Mouse (Mus musculus) lung, embryonic 14.5 days (tissue): ENCODE measurements around the gene Chuk. TPM values are rescaled to one million over a fixed set of nuclear protein-coding genes. Genes with fewer than 3 reads are reported as not detected.
A peak's percentile ranks its signal among the peaks of the same experiment; 100 is the strongest.

Source experiments
- ATAC-seq: fragments of 200-750 bp; cut with Nextera tagmentation; 2 replicates; pipeline ENCODE4 v1.8.0; 2017; ENCODE audit warnings: mild to moderate bottlenecking, moderate TSS enrichment, moderate library complexity; ENCODE audit not compliant: insufficient read depth
- DNase-seq: peaks from one replicate; pipeline ENCODE4 v3.0.0-alpha.2; 2015
- H3K27ac ChIP-seq: fragments of 300-500 bp; sonication (generic); 2 replicates; pipeline ENCODE4 v1.5.1; 2014; ENCODE audit warnings: low read depth, mild to moderate bottlenecking, moderate library complexity
- H3K27me3 ChIP-seq: fragments of 300-500 bp; sonication (generic); 2 replicates; pipeline ENCODE4 v1.6.1; 2014; ENCODE audit warnings: low read length, control low read depth; ENCODE audit not compliant: insufficient read depth
- H3K36me3 ChIP-seq: fragments of 300-500 bp; sonication (generic); 2 replicates; pipeline ENCODE4 v1.6.1; 2014; ENCODE audit warnings: control low read depth; ENCODE audit not compliant: insufficient read depth
- H3K4me1 ChIP-seq: fragments of 300-500 bp; sonication (generic); 2 replicates; pipeline ENCODE4 v1.6.1; 2014; ENCODE audit warnings: antibody characterized with exemption, control low read depth; ENCODE audit not compliant: insufficient read depth
- H3K4me2 ChIP-seq: fragments of 300-500 bp; sonication (generic); 2 replicates; pipeline ENCODE4 v1.6.1; 2014; ENCODE audit warnings: mild to moderate bottlenecking
- H3K4me3 ChIP-seq: fragments of 300-500 bp; sonication (generic); 2 replicates; pipeline ENCODE4 v1.5.1; 2014; ENCODE audit warnings: low read depth, low read length
- H3K9ac ChIP-seq: fragments of 300-500 bp; sonication (generic); 2 replicates; pipeline ENCODE4 v1.6.1; 2014
- H3K9me3 ChIP-seq: fragments of 300-500 bp; sonication (generic); 2 replicates; pipeline ENCODE4 v1.6.1; 2016; ENCODE audit warnings: low read depth, low read length, control low read depth
- CTCF ChIP-seq: IDR thresholded peaks from 2 replicates; pipeline ENCODE4 v1.5.1; 2016; ENCODE audit warnings: antibody characterized with exemption, low read depth
- WGBS: fragments of 180-500 bp; shearing (Covaris S2); extraction: QIAGEN DNeasy Blood & Tissue Kit; methylation state at CpG from one replicate; pipeline ENCODE4 v1.1.7; 2014; 5-methylcytosine and 5-hydroxymethylcytosine counted together
- polyA plus RNA-seq: library from polyadenylated mRNA; unstranded; fragments of >200 nt; fragmentation: Nextera tagmentation; extraction: Ambion mirVana; gene quantifications from 2 replicates; pipeline ENCODE4 v1.2.1, GENCODE M21; 2014

Gene Chuk
- polyA plus RNA-seq, 1 experiment from 2014 or later, result 44.7 TPM

GRCm38 (mm10) chr19:44145702-44146567 lies 38.7 kb upstream of the Chuk start, which contains the start of gene Bloc1s2:
Bloc1s2 (minus strand) TSS chr19:44146446.
- no peak for TF ChIP-seq CTCF
- peaks cover 27% of the 10 kb centered on the region for H3K36me3 ChIP-seq
- WGBS, result 2% methylated on average over 46 of the region's 46 CpGs
- no peaks in the 10 kb centered on the region for H3K27me3 ChIP-seq
- no peak within 1 kb of the TSS for H3K27ac ChIP-seq
- H3K4me2 ChIP-seq, result peak within 1 kb of the TSS; percentile 81
- H3K4me3 ChIP-seq, result peak within 1 kb of the TSS; percentile 70
- peak within 1 kb of the TSS; percentile 71 for H3K9ac ChIP-seq
- DNase-seq (peak; percentile 90), ATAC-seq (peak; percentile 91)
- peaks cover 4% of the 10 kb centered on the region; the same call in 1 of the 2 replicates for H3K4me1 ChIP-seq
- no peaks in the 10 kb centered on the region for H3K9me3 ChIP-seq

- Histone ChIP-seq H3K4me3 (no peak overlapping the region), H3K4me2 (no peak overlapping the region), H3K36me3 (peaks cover 38% of the 10 kb centered on the region), H3K27ac (no peak overlapping the region), H3K4me1 (peaks cover 4% of the 10 kb centered on the region; the same call in 1 of the 2 replicates), H3K27me3 (no peaks in the 10 kb centered on the region), H3K9me3 (no peaks in the 10 kb centered on the region), H3K9ac (no peak overlapping the region)
- no peak for DNase-seq
- WGBS, result 86% methylated on average over 9 of the region's 9 CpGs
- TF ChIP-seq CTCF, result no peak
- no peak for ATAC-seq
Observed at GRCm38 (mm10) chr19:44144366-44144765, 37.1 kb upstream of the Chuk start.

GRCm38 (mm10) chr19:44135960-44136485 lies 28.7 kb upstream of the Chuk start:
- no peaks in the 10 kb centered on the region for H3K27me3 ChIP-seq
- peak overlapping the region; percentile 56 for H3K4me2 ChIP-seq
- ATAC-seq (peak; percentile 32; the same call in 1 of the 2 replicates), DNase-seq (no peak)
- no peak for TF ChIP-seq CTCF
- no peaks in the 10 kb centered on the region for H3K4me1 ChIP-seq
- H3K9me3 ChIP-seq, result no peaks in the 10 kb centered on the region
- no peak overlapping the region for H3K27ac ChIP-seq
- peaks cover 17% of the 10 kb centered on the region for H3K36me3 ChIP-seq
- no peak overlapping the region for H3K9ac ChIP-seq
- WGBS, result 34% methylated on average over 7 of the region's 7 CpGs
- peak overlapping the region; percentile 82 for H3K4me3 ChIP-seq

- ATAC-seq, result peak; percentile 91
- peak within 1 kb of the TSS; percentile 82 for H3K4me3 ChIP-seq
- peak within 1 kb of the TSS; percentile 78 for H3K4me2 ChIP-seq
- peak within 1 kb of the TSS; percentile 93 for H3K27ac ChIP-seq
- peaks cover 22% of the 10 kb centered on the region for H3K36me3 ChIP-seq
- no peak for TF ChIP-seq CTCF
- H3K9ac ChIP-seq, result peak within 1 kb of the TSS; percentile 66
- H3K27me3 ChIP-seq, result no peaks in the 10 kb centered on the region
- H3K9me3 ChIP-seq, result no peaks in the 10 kb centered on the region
- WGBS, result under 1% methylated on average over 45 of the region's 45 CpGs
- DNase-seq, result peak; percentile 97
- no peaks in the 10 kb centered on the region for H3K4me1 ChIP-seq
Observed at GRCm38 (mm10) chr19:44135072-44135959, 28.0 kb upstream of the Chuk start, which contains the start of gene Cwf19l1. Cwf19l1 (minus strand) TSS chr19:44135876.

GRCm38 (mm10) chr19:44132917-44133316 lies 25.6 kb upstream of the Chuk start:
- Histone ChIP-seq H3K27me3 (no peaks in the 10 kb centered on the region), H3K9me3 (no peaks in the 10 kb centered on the region), H3K27ac (no peak overlapping the region), H3K4me2 (no peak overlapping the region), H3K4me3 (no peak overlapping the region), H3K4me1 (no peaks in the 10 kb centered on the region), H3K9ac (no peak overlapping the region), H3K36me3 (peaks cover 30% of the 10 kb centered on the region)
- no peak for ATAC-seq
- TF ChIP-seq CTCF, result no peak
- no peak for DNase-seq
- WGBS, result 84% methylated on average over 5 of the region's 5 CpGs

- H3K36me3 ChIP-seq, result peaks cover 70% of the 10 kb centered on the region
- H3K4me2 ChIP-seq, result no peak overlapping the region
- no peaks in the 10 kb centered on the region for H3K9me3 ChIP-seq
- DNase-seq, result no peak
- no peaks in the 10 kb centered on the region for H3K27me3 ChIP-seq
- no peaks in the 10 kb centered on the region for H3K4me1 ChIP-seq
- TF ChIP-seq CTCF, result no peak
- no peak overlapping the region for H3K4me3 ChIP-seq
- no peak for ATAC-seq
- H3K9ac ChIP-seq, result no peak overlapping the region
- WGBS, result 57% methylated on average over 2 of the region's 2 CpGs
- no peak overlapping the region for H3K27ac ChIP-seq
Observed at GRCm38 (mm10) chr19:44128560-44128959, 21.3 kb upstream of the Chuk start.
